Mouse (Mus musculus): ENCODE data around the gene Psmc5. TPM values are rescaled to one million over a fixed set of nuclear protein-coding genes. Genes with fewer than 3 reads are reported as not detected.

The Psmc5 gene
- polyA plus RNA-seq, 1 experiment: 64.0 TPM

- peak; percentile 85 for DNase-seq (ENCODE audit: low read depth)
Observed at GRCm38 (mm10) chr11:106268326-106269059, 12.5 kb downstream of the Psmc5 start.

GRCm38 (mm10) chr11:106269060-106269431, 13.1 kb downstream of the Psmc5 start:
- no peak for DNase-seq (ENCODE audit: low read depth)

DNA sequence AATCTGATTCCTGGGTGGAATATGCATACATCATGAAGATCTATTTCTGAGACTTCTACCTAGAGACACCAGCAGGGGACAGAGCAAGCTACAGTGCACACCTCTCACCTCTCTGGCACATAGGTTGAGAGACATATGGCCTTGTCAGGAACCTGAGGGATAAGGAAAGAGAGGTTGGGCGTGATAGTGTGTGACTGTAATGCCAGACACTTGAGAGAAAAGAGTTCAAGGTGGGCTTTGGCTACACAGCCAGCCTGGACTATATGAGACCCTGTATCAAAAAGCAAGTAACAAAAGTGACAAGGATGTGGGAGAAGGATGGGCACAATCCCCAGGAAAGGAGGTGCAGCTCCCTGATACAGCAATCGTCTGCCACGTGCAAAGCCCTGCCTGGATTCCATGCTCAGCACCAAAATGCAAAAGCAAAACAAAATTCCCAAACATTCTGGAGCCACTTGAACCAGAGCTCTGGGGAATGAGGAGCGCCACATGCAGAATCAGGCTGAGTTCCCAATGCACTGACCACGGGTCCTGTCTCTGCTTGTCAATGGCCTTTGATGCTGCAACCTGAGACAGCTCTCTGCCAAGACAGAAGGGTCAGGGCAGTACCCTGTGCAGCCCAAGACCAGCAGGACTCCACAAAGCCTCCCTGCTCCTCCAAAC, 15.3 kb downstream of the Psmc5 start:
- DNase-seq (ENCODE audit: low read depth): no peak

GRCm38 (mm10) chr11:106271794-106272643, 16.1 kb downstream of the Psmc5 start:
- no peak for DNase-seq (ENCODE audit: low read depth)

- DNase-seq (ENCODE audit: low read depth): no peak
Observed at GRCm38 (mm10) chr11:106272644-106273310, 16.8 kb downstream of the Psmc5 start, which contains the start of gene Smarcd2. TSS of gene Smarcd2 (minus strand) at chr11:106272972.

GRCm38 (mm10) chr11:106273311-106273684, 17.3 kb downstream of the Psmc5 start:
- no peak for DNase-seq (ENCODE audit: low read depth)

DNA sequence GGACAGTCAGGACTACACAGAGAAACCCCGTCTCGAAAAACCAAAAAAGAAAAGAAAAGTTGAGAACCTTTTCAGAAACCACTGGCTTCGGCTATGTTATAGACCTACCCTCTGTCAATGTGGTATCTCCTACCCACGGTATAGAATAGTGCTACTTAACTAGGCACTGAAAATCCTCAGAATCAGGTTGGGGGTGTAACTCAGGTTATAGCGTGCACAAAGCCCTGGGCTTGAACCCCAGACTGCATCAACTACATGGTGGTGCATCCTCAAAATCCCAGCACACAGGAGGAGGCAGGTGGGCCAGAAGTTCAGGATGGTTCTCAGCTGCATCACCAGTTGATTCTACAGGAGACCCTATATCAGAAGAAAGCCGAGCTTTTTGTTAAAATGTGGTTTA, 17.9 kb downstream of the Psmc5 start:
- DNase-seq (ENCODE audit: low read depth): no peak

- no peak for DNase-seq (ENCODE audit: low read depth)
Observed at GRCm38 (mm10) chr11:106274374-106274773, 18.4 kb downstream of the Psmc5 start.

DNA sequence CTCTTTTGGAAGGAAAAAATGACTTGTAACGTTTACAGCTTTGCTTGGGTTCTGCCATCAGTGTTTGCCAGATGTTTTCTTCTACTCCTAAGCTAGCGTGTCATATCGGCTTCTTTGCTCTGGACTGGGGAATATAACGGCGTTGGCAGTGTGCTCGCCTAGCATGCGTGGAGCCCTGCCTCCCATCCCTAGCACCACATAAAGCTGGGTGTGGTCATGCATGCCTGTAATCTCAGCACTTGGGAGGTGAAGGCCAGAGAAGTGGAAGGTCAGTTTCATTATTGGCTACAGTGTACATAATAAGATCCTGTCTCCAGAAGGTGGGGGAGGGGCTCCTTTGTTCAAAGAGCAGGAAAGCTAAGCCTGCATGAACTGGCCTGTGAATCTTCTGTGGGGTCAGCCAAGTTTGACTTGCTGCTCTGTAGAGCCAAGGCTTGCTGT, 19.0 kb downstream of the Psmc5 start:
- no peak for DNase-seq (ENCODE audit: low read depth)

DNA sequence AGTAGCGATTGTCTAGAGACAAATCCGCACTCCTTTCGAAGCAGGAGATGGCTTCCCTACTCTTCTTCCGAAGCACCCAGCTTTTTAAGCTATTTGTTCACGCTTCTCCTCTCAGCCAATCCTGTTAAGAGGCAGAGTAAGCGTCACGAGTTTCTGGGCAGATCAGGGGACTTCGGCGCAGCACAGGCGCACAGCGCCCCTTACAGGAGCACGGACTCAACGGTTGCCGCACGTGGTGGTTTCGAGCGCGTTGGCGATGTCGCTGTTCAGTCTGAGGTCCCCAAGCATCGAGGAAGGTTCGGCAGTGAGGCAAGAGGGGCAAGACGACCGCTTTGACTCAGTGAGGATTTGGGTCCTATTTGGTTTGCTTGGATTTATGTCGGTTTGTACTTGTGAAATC, 20.5 kb downstream of the Psmc5 start, which contains the start of gene Tcam1:
Gene Tcam1, plus strand, starts transcription at position 219 of the 400 bp plus-strand sequence.
- no peak for DNase-seq (ENCODE audit: low read depth)

- no peak for DNase-seq (ENCODE audit: low read depth)
Observed at GRCm38 (mm10) chr11:106282452-106282851, 26.5 kb downstream of the Psmc5 start.

DNA sequence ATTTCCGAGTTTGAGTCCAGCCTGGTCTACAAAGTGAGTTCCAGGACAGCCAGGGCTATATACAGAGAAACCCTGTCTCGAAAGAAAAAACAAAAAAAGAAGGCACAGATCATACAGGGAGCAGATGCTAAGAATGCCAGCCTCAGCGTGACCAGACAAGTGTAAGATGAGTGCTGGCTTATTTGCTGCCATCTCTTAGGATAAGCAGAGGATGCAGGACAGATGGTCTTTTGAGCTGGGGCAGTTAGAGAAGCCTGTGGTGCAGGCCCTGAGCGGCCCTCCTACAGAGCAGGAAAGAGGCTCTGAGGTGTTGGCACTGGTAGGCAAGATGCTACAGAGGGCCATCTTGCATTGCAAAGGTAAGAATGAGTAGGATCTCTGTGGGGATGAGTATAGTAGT, 27.4 kb downstream of the Psmc5 start:
- DNase-seq (ENCODE audit: low read depth): no peak

GRCm38 (mm10) chr11:106284126-106284525, 28.2 kb downstream of the Psmc5 start:
- no peak for DNase-seq (ENCODE audit: low read depth)

DNA sequence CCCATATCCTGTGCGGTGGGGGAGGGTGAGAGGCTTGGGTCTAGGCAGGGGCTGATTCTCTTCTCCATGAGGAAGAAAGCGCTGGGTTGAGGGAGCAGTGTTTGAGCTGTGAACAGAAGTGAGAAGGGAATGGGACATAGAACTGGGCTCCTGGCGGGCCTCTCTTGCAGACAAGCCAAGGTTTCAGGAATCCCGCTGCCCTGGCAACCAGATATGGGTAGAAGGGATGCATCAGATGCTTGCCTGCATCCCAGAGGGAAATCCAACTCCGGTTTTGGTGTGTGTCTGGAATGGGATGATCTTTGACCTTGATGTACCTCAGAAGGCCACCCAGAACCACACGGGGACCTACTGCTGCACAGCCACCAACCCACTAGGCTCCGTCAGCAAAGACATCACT, 30.3 kb downstream of the Psmc5 start:
- DNase-seq (ENCODE audit: low read depth): no peak

- no peak for DNase-seq (ENCODE audit: low read depth)
Observed at GRCm38 (mm10) chr11:106286987-106287386, 31.0 kb downstream of the Psmc5 start.

GRCm38 (mm10) chr11:106289369-106289768, 33.4 kb downstream of the Psmc5 start:
- DNase-seq (ENCODE audit: low read depth): no peak

- DNase-seq (ENCODE audit: low read depth): no peak
Observed at GRCm38 (mm10) chr11:106290376-106290775, 34.4 kb downstream of the Psmc5 start.

DNA sequence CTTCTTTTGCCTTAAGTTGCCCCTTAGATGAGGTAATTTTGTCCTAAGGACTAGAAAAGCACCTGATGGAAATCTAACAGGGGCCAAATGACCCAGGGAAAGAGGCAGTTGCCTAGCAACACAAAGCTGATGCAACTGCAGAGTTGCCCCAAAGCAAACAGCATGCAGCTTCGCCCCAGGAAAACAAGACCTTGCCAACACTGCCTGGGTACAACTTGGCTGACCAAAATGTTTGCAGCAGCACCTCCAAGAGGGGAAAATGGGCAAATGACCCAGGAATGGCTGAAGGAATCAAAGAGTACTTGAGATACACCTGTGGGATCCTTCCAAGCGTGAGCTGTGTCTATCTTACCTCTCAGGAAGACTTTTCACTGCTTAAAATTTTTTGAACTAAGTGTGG, 35.9 kb downstream of the Psmc5 start:
- no peak for DNase-seq (ENCODE audit: low read depth)

- no peak for DNase-seq (ENCODE audit: low read depth)
Observed at GRCm38 (mm10) chr11:106301765-106302164, 45.8 kb downstream of the Psmc5 start, which contains the start of gene Gh. TSS of gene Gh (minus strand) at chr11:106301865.

GRCm38 (mm10) chr11:106302634-106303033, 46.7 kb downstream of the Psmc5 start:
- DNase-seq (ENCODE audit: low read depth): no peak

GRCm38 (mm10) chr11:106305348-106306064, 49.6 kb downstream of the Psmc5 start:
- no peak for DNase-seq (ENCODE audit: low read depth)
